Mouse (Mus musculus) heart, embryonic 14.5 days (tissue): Measurements from ENCODE around the gene Sdk1. TPM values are rescaled to one million over a fixed set of nuclear protein-coding genes. Genes with fewer than 3 reads are reported as not detected.

Experiments used
- ATAC-seq: fragments of 200-750 bp; cut with Nextera tagmentation; 2 replicates; pipeline ENCODE4 v1.8.0; 2017; ENCODE audit warnings: low read depth, moderate TSS enrichment; ENCODE audit not compliant: insufficient number of reproducible peaks, insufficient read depth, low FRiP score
- H3K27ac ChIP-seq, 2 experiments: fragments of 200-500 bp in 1 of 2; fragments of 300-500 bp in 1 of 2; sonication (generic) in 1 of 2; replicated peaks in 1 of 2; 2 replicates each; pipeline ENCODE4 v1.5.1; 2012 to 2014; ENCODE audit warnings: low read depth in 2 of 2, low read length in 2 of 2, control low read depth in 1 of 2, mild to moderate bottlenecking in 1 of 2, mixed read lengths in 1 of 2; ENCODE audit not compliant: control insufficient read depth in 1 of 2, insufficient read depth in 1 of 2
- H3K27me3 ChIP-seq: fragments of 300-500 bp; sonication (generic); 2 replicates; pipeline ENCODE4 v1.6.1; 2014; ENCODE audit warnings: mild to moderate bottlenecking, low read length, control low read depth; ENCODE audit not compliant: control insufficient read depth, insufficient read depth
- H3K36me3 ChIP-seq: fragments of 300-500 bp; sonication (generic); 2 replicates; pipeline ENCODE4 v1.6.1; 2014; ENCODE audit warnings: mild to moderate bottlenecking, control low read depth, low read length, mixed read lengths; ENCODE audit not compliant: control insufficient read depth, insufficient read depth
- H3K4me1 ChIP-seq, 2 experiments: fragments of 200-500 bp in 1 of 2; fragments of 300-500 bp in 1 of 2; sonication (generic) in 1 of 2; 2 replicates each; pipeline ENCODE4 v1.6.1; 2012 to 2014; ENCODE audit warnings: low read length in 2 of 2, control low read depth in 1 of 2, mixed read lengths in 1 of 2; ENCODE audit not compliant: control insufficient read depth in 2 of 2, insufficient read depth in 2 of 2
- H3K4me2 ChIP-seq: fragments of 300-500 bp; sonication (generic); 2 replicates; pipeline ENCODE4 v1.6.1; 2014; ENCODE audit warnings: mild to moderate bottlenecking, low read length
- H3K4me3 ChIP-seq, 2 experiments: fragments of 200-500 bp in 1 of 2; fragments of 300-500 bp in 1 of 2; sonication (generic) in 1 of 2; 2 replicates each; pipeline ENCODE4 v1.5.1; 2012 to 2014; ENCODE audit warnings: low read length in 2 of 2, mild to moderate bottlenecking in 2 of 2, control low read depth in 1 of 2, low read depth in 1 of 2, moderate library complexity in 1 of 2; ENCODE audit not compliant: control insufficient read depth in 1 of 2, insufficient read depth in 1 of 2
- H3K9ac ChIP-seq: fragments of 300-500 bp; sonication (generic); 2 replicates; pipeline ENCODE4 v1.6.1; 2014; ENCODE audit warnings: mild to moderate bottlenecking, low read length
- H3K9me3 ChIP-seq: fragments of 300-500 bp; sonication (generic); 2 replicates; pipeline ENCODE4 v1.6.1; 2016; ENCODE audit warnings: low read length, control low read depth; ENCODE audit not compliant: control insufficient read depth
- WGBS: fragments of 180-500 bp; shearing (Covaris S2); extraction: QIAGEN DNeasy Blood & Tissue Kit; methylation state at CpG from one replicate; pipeline ENCODE4 v1.1.7; 2014; 5-methylcytosine and 5-hydroxymethylcytosine counted together
- polyA plus RNA-seq: library from polyadenylated mRNA; unstranded; fragments of >200 nt; fragmentation: Nextera tagmentation; extraction: Ambion mirVana; gene quantifications from 2 replicates; pipeline ENCODE4 v1.2.1, GENCODE M21; 2014

Gene Sdk1
- polyA plus RNA-seq, 1 experiment from 2014 or later: 2.5 TPM

- no peak for ATAC-seq
- Histone ChIP-seq H3K27ac (no peak overlapping the region), H3K27me3 (no peaks in the 10 kb centered on the region), H3K36me3 (no peaks in the 10 kb centered on the region), H3K4me3 (no peak overlapping the region), H3K4me2 (no peak overlapping the region), H3K9ac (no peak overlapping the region), H3K9me3 (no peaks in the 10 kb centered on the region), H3K4me1 (no peaks in the 10 kb centered on the region; a peak in 1 of 4 replicates)
- WGBS: 68% methylated on average over 4 of the region's 4 CpGs
Measured at GRCm38 (mm10) chr5:141393846-141394245, 152.6 kb downstream of the Sdk1 start.

DNA sequence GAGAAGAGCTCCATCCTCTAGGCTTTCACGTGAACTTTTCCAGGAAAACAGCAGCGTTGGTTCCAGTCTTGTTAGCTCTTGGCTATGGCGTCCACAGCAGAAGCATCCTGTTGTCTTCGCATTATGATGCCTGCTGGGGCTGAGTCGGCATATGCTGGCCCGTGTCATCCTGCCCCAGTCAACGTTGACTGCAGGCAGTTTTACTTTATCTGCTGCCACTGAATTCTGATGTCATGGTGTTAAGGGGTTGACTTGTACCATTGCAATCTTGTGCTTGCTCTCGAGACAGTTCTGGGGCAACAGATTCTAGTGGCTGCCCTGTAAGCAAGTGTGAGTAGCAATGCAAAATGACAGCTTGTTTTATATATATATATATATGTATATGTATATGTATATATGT, 153.3 kb downstream of the Sdk1 start:
- no peaks in the 10 kb centered on the region for H3K36me3 ChIP-seq
- no peaks in the 10 kb centered on the region for H3K27me3 ChIP-seq
- WGBS: 82% methylated on average over 8 of the region's 8 CpGs
- H3K4me2 ChIP-seq: no peak overlapping the region
- H3K4me3 ChIP-seq: no peak overlapping the region
- no peak overlapping the region for H3K27ac ChIP-seq
- H3K9me3 ChIP-seq: no peaks in the 10 kb centered on the region
- ATAC-seq: no peak
- no peaks in the 10 kb centered on the region; a peak in 1 of 4 replicates for H3K4me1 ChIP-seq
- H3K9ac ChIP-seq: no peak overlapping the region

DNA sequence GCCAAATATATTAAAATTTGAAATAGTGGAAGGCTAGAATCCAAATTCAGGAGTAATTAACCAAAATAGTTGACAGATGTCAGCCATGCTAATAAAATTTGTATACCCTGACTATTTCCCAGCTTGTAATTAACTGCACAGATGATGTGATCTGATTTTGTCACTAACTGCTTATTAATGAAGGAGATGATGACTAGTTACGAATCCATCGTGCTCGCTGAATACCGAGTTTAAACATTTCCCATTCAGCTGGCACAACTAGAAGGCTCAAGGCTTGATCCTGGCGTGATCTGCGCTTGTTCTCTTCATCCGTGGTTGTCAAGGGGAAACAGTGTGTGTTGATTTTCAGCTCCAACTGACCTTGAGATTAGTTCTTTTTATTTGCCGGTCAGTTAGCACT, 162.5 kb downstream of the Sdk1 start:
- no peak for ATAC-seq
- H3K9ac ChIP-seq: no peak overlapping the region
- no peak overlapping the region for H3K27ac ChIP-seq
- H3K27me3 ChIP-seq: no peaks in the 10 kb centered on the region
- H3K4me1 ChIP-seq: peaks cover 7 to 8% of the 10 kb centered on the region in 2 experiments; a peak in 3 of 4 replicates
- 81% methylated on average over 8 of the region's 8 CpGs for WGBS
- H3K36me3 ChIP-seq: no peaks in the 10 kb centered on the region
- no peaks in the 10 kb centered on the region for H3K9me3 ChIP-seq
- H3K4me2 ChIP-seq: no peak overlapping the region
- H3K4me3 ChIP-seq: no peak overlapping the region

DNA sequence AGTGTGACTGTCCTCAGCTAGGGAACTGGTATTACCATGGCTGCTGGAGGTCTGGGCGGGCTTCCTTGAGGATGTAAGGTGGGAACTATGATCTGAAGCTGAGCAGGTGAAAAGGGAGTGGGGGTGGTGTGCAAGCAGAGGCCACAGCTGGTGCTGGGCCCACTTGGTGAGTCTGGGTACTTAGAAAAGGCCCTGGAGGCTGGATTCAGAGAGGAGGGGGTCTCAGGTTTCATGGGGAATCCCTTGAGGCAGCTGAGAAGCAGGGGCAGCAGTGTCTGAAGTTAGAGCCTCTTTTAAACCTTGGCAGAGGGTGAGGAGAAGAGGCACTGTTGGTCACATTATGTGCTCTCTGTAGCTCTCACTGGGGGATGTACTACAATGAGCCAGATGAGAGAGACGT, 163.4 kb downstream of the Sdk1 start:
- 59% methylated on average over 2 of the region's 2 CpGs for WGBS
- no peak for ATAC-seq
- peaks cover 7 to 8% of the 10 kb centered on the region in 2 experiments; a peak in 3 of 4 replicates for H3K4me1 ChIP-seq
- H3K4me2 ChIP-seq: no peak overlapping the region
- H3K36me3 ChIP-seq: no peaks in the 10 kb centered on the region
- no peak overlapping the region for H3K27ac ChIP-seq
- no peak overlapping the region for H3K4me3 ChIP-seq
- H3K9ac ChIP-seq: no peak overlapping the region
- no peaks in the 10 kb centered on the region for H3K9me3 ChIP-seq
- no peaks in the 10 kb centered on the region for H3K27me3 ChIP-seq

- no peaks in the 10 kb centered on the region for H3K9me3 ChIP-seq
- 58% methylated on average over 7 of the region's 7 CpGs for WGBS
Measured at GRCm38 (mm10) chr5:141406926-141407325, 165.6 kb downstream of the Sdk1 start.

DNA sequence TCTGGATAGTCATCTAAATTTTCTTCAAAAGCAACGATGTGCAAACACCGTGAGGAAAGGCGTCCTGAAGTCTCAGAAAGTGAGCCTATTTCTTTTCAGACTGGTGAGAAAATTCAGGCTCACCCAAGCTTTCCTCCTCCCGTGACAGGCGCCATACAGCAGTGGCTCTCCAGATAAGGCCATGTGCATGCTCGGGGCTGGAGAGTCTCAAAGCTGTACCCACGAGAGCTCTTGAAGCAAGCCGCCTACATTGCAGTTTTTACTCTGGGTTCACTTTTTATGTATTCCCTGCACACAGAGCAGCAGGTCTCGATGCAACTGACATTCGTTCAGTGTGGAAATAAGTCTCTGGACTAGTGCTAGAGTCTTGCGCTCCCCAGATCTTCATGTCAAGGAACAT, 171.7 kb downstream of the Sdk1 start:
- no peak overlapping the region for H3K4me3 ChIP-seq
- no peaks in the 10 kb centered on the region for H3K27me3 ChIP-seq
- 22% methylated on average over 11 of the region's 11 CpGs for WGBS
- no peak for ATAC-seq
- H3K9me3 ChIP-seq: no peaks in the 10 kb centered on the region
- peaks cover 22 to 35% of the 10 kb centered on the region in 2 experiments for H3K4me1 ChIP-seq
- peak overlapping the region; percentile 51 to 57 for H3K27ac ChIP-seq
- H3K4me2 ChIP-seq: peak overlapping the region; percentile 37
- no peak overlapping the region; the same call in 1 of the 2 replicates for H3K9ac ChIP-seq
- no peaks in the 10 kb centered on the region for H3K36me3 ChIP-seq

More at GRCm38 (mm10) chr5:141406926-141407325, 165.6 kb downstream of the Sdk1 start:
- H3K4me3 ChIP-seq: no peak overlapping the region
- no peak overlapping the region for H3K27ac ChIP-seq
- no peak for ATAC-seq
- H3K4me2 ChIP-seq: no peak overlapping the region
- no peaks in the 10 kb centered on the region for H3K27me3 ChIP-seq
- peaks cover 7 to 8% of the 10 kb centered on the region in 2 experiments; a peak in 3 of 4 replicates for H3K4me1 ChIP-seq
- no peaks in the 10 kb centered on the region for H3K36me3 ChIP-seq
- H3K9ac ChIP-seq: no peak overlapping the region

GRCm38 (mm10) chr5:141415644-141416243, 174.5 kb downstream of the Sdk1 start:
- Histone ChIP-seq H3K4me1 (peaks cover 22 to 35% of the 10 kb centered on the region in 2 experiments), H3K27me3 (no peaks in the 10 kb centered on the region), H3K9me3 (no peaks in the 10 kb centered on the region), H3K4me3 (no peak overlapping the region), H3K36me3 (no peaks in the 10 kb centered on the region), H3K4me2 (no peak overlapping the region), H3K9ac (no peak overlapping the region), H3K27ac (no peak overlapping the region)
- no peak for ATAC-seq
- 63% methylated on average over 10 of the region's 10 CpGs for WGBS

DNA sequence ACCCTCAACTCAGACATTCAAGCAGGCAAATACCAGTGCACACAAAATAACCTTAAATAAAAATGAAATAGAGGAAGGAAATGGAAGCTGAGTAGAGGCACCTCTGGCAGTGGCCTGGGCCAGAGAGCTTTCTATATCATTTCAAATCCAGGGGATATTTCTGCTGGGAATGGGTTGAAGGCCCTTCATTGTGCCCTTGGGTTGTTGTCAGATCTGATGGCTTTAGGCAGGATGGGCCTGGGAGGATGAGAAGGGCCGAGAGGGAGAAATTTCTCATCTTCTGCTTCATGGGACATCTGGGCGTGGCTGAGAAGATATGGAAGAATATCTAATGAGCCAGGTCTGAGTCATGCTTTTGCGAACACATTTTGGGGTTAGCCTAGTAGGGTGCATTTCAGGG, 186.8 kb downstream of the Sdk1 start:
- H3K4me2 ChIP-seq: no peak overlapping the region
- H3K4me1 ChIP-seq: peaks cover 8% of the 10 kb centered on the region in 2 experiments; a peak in 3 of 4 replicates
- H3K4me3 ChIP-seq: no peak overlapping the region
- WGBS: 83% methylated on average over 3 of the region's 3 CpGs
- H3K27ac ChIP-seq: no peak overlapping the region
- H3K9me3 ChIP-seq: no peaks in the 10 kb centered on the region
- H3K27me3 ChIP-seq: no peaks in the 10 kb centered on the region
- no peak overlapping the region for H3K9ac ChIP-seq
- ATAC-seq: no peak
- no peaks in the 10 kb centered on the region for H3K36me3 ChIP-seq
